Mouse (Mus musculus) cortical plate, adult 2 months (tissue): ENCODE results near the gene Mlxipl. TPM values are rescaled to one million over a fixed set of nuclear protein-coding genes. Genes with fewer than 3 reads are reported as not detected.
A peak's percentile ranks its signal among the peaks of the same experiment; 100 is the strongest.

Experiments
- H3K27ac ChIP-seq: fragments of 200-500 bp; 2 replicates; pipeline ENCODE4 v1.5.1; 2012; ENCODE audit warnings: low read length, control low read depth, inconsistent platforms; ENCODE audit not compliant: insufficient read depth
- H3K4me1 ChIP-seq: fragments of 200-500 bp; 2 replicates; pipeline ENCODE4 v1.6.1; 2011; ENCODE audit warnings: low read length; ENCODE audit not compliant: control insufficient read depth, insufficient read depth
- H3K4me3 ChIP-seq: fragments of 200-500 bp; 2 replicates; pipeline ENCODE4 v1.5.1; 2011; ENCODE audit warnings: mild to moderate bottlenecking, low read length, control low read depth; ENCODE audit not compliant: insufficient read depth
- CTCF ChIP-seq: fragments of 200-500 bp; IDR thresholded peaks from 2 replicates; pipeline ENCODE4 v1.5.1; 2011; ENCODE audit warnings: mild to moderate bottlenecking, control low read depth, low read length; ENCODE audit not compliant: insufficient read depth; ENCODE audit errors: extremely low read depth
- POLR2A ChIP-seq: fragments of 200-500 bp; IDR thresholded peaks from 2 replicates; pipeline ENCODE4 v1.6.1; 2011; ENCODE audit warnings: mild to moderate bottlenecking, low read length, control low read depth; ENCODE audit not compliant: insufficient read depth; ENCODE audit errors: extremely low read depth
- polyA plus RNA-seq: library from polyadenylated mRNA; depleted of rRNA; stranded (reverse); fragments of >200 nt; gene quantifications from 2 replicates; pipeline ENCODE4 v1.2.3, GENCODE M21; 2012

Gene Mlxipl
- polyA plus RNA-seq, 1 experiment = 4.2 TPM

DNA sequence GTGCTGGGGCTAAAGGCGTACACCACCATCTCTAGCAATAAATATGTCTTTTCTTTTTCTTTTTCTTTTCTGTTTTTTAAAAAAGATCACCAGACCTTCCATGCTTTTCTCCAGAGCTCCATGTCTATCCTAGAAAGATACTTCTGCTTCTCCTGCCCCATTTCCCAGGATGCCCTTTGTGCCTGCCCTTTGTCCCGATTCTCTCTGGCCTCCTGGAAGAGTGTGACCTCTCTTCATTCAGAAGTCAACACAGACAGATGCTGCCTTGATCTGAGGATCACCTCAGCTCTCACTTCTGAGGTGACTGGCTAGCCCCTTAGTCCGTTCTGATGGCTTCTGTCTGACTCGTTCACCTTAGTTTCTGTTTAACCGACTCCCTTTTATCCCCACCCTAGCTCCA is 9.2 kb upstream of the Mlxipl start:
- TF ChIP-seq CTCF = no peak
- TF ChIP-seq POLR2A = no peak
- Histone ChIP-seq H3K4me1 (no peaks in the 10 kb centered on the region), H3K27ac (no peak overlapping the region), H3K4me3 (no peak overlapping the region)

DNA sequence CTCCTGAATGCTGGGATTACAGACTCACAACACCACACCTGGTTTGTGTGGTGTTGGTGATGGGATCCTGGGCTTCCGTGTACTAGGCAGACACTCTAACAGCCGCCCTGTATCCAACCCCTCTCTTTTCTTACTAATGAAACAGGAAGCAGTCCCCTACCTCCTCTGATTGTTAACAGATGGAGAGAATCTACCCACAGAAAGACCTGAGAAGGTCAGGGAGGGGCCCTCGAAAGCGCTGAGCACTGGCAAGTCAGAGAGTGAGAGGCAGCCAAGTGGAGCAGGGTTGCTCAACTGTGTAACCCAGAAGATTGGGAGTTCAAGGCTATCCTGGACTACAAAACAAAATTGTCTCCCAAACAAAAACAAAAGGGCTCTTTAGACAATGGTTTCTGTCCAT is 2.8 kb upstream of the Mlxipl start:
- no peak overlapping the region for H3K4me3 ChIP-seq
- TF ChIP-seq POLR2A (no peak), CTCF (no peak)
- no peaks in the 10 kb centered on the region for H3K4me1 ChIP-seq
- no peak overlapping the region for H3K27ac ChIP-seq

DNA sequence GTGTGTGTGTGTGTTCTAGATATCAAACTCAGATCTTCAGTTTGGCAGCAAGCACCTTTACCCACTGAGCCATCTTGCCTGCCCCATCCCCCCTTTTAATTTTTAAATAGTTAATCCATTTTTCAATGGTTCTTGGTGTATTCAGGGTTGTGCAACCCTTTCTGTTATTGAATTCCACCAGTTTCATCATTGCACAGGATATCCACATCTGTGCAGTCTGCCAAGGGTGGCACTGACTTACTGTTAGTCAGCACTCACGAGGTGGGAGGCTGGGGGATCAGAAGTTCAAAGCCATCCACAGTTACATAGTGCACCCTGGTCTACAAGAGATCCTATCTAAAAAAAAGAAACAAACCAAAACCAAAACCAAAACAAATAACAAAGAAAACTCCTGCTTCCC is 11.3 kb downstream of the Mlxipl start:
- TF ChIP-seq CTCF (no peak), POLR2A (no peak)
- no peak overlapping the region for H3K27ac ChIP-seq
- H3K4me1 ChIP-seq = no peaks in the 10 kb centered on the region
- H3K4me3 ChIP-seq = no peak overlapping the region

DNA sequence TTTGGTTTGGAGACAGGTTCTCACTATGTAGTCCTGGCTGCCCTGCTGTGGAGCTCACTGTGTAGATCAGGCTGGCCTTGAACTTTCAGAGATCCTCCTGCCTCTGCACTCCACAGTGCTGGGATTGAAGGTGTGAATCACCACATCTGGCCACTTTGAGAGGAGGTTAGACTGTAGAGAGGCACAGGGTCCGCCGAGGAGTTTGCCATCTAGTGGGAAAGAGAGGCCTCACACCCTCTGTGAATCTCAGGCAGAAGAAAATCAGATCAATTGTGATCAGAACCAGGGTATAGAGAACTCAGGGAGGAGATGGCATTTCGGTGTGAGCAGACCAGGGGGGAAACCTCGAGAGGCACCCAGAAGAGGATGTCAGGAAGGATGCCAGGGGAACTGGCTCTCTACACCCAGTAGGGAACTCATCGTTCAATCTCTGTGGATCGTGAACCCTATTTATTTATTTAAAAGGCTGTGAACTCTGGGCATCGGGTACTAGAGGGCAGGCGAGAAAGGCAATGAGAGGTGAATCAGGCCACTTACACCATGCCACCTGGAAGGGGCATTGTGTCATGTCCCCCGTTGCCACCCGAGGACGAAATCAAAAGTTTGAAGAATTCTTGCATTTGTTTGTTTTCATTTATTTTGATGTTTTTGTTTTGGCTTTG is 14.4 kb downstream of the Mlxipl start:
- H3K27ac ChIP-seq = no peak overlapping the region
- H3K4me3 ChIP-seq = no peak overlapping the region
- no peak for TF ChIP-seq POLR2A
- peak; percentile 34 for TF ChIP-seq CTCF
- no peaks in the 10 kb centered on the region; the same call in 1 of the 2 replicates for H3K4me1 ChIP-seq

DNA sequence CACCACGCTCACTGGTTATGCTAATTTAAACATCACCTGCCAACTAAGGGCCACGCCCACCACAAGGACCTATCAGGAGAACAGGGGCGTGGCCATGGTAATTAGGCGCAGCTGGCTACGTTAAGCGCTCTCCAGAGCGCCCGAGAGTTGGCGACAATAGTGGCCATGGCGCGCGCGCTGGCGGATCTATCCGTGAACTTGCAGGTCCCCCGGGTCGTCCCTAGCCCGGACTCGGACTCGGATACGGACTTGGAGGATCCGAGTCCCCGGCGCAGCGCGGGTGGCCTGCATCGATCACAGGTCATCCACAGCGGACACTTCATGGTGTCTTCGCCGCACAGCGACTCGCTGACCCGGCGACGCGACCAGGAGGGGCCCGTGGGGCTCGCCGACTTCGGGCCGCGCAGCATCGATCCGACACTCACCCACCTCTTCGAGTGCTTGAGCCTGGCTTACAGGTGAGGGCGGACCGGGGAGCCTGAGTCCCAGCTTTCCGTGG is 17.1 kb downstream of the Mlxipl start:
- Histone ChIP-seq H3K4me1 (no peaks in the 10 kb centered on the region; the same call in 1 of the 2 replicates), H3K27ac (no peak overlapping the region), H3K4me3 (peak overlapping the region; percentile 12; the same call in 1 of the 2 replicates)
- TF ChIP-seq POLR2A (no peak; the same call in 1 of the 2 replicates), CTCF (no peak)

DNA sequence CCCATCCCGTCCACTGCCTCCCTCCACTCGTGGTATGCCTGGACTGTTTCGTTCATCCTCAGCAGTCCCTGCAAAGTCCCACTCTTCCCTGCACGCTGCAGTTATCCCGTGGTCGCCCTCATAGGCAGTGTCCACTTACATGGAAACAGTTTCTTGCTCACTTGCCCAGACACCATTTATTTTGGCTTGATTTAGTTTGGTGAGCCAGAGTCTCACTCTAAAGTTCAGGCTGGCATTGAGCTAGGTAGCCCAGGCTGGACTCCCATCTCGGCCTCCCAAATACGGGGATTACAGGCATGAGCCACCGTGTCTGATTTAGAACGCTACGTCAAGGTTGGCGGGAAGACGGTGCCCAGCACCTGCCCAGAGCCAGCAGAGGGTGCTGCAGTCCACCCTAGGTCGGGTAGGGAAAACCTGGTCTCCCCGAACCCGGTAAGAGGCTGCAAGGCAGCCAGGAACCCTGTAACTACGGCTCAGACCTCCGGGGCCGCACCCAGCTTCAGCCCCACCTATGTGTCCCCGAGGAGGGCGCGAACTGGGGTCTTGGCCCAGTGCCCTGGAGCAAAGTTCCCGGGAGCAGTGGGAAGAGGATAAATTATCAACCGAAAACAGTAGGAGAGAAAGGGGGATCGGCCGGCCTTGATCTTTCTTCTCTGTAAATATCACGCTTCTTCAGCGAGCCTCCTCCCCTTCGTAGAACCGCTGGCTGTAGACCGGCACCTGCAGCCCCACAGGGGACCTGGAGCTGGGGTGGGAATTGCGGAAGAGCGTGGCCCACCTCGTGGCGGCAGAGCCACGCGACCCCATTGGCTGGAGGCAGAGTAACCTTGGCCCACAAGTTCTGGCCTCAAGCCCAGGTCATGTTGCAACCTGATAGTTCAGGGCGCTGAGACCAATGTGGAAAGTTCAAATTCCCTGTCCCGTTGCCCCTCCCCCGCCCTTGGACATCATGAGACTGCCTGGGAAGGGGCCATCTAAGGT is 18.1 kb downstream of the Mlxipl start:
- Histone ChIP-seq H3K4me1 (no peaks in the 10 kb centered on the region; the same call in 1 of the 2 replicates), H3K4me3 (no peak overlapping the region; the same call in 1 of the 2 replicates), H3K27ac (no peak overlapping the region)
- TF ChIP-seq POLR2A (no peak), CTCF (peak; percentile 43; the same call in 1 of the 2 replicates)

DNA sequence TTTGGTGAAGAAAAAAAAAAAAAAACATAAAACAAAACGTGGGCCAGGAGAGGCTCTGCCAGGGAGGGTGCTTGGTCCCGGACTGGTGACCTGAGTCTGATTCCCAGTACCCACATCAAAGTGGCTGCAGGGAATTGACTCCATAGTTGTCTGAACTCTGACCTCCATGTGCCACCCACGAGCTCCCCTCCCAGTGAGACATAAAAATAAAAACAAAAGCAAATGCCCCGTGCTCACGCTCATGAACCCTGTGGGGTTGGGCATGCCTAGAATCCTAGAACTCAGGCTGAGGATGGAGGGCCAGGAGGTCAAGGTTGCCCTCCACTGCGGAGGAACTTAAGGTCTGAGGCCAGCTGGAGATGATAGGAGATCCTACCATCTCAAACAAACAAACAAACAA is 19.3 kb downstream of the Mlxipl start:
- Histone ChIP-seq H3K27ac (no peak overlapping the region), H3K4me1 (no peaks in the 10 kb centered on the region; the same call in 1 of the 2 replicates), H3K4me3 (no peak overlapping the region)
- TF ChIP-seq POLR2A = no peak
- no peak for TF ChIP-seq CTCF

DNA sequence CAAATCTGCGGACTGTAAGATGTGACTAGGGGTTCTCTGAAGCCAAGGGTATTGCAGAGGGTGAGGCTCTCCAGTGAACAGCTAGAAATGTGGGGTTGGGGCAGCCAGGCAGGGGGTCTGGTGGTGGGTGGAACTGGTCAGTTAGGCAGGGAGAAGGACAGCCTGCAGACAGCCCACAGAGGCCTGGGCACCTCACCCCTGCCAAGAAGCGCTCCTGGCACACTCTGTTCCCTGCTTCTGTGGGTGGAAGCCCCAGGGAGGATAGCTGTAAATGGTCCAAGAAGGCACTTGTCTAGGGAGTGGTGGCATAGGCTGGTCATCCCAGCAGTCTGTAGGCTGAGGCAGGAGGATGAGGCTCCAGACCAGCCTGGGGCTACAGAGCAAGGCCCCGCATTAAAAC is 19.7 kb downstream of the Mlxipl start:
- H3K27ac ChIP-seq = no peak overlapping the region
- TF ChIP-seq POLR2A (no peak), CTCF (no peak)
- H3K4me3 ChIP-seq = no peak overlapping the region
- H3K4me1 ChIP-seq = no peaks in the 10 kb centered on the region; the same call in 1 of the 2 replicates

DNA sequence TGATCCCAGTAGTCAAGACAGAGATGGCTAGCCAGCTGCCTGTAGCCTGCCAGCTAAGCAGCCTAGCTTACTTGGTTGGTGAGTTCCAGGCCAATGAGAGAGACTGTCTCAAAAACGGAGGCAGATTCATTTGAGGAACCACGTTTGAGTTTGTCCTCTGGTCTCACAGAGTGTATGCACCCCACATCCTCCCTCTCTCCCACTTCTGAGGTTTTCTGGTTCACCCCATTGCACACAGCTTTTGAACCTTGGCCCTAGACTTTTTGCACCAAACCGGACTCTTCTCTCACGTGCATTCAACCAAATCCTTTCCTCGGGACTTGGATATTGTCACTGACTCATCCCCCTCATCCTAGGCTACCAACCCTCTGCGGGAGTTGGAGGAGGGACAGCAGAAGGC is 20.3 kb downstream of the Mlxipl start:
- H3K4me3 ChIP-seq = no peak overlapping the region
- H3K4me1 ChIP-seq = no peaks in the 10 kb centered on the region; the same call in 1 of the 2 replicates
- TF ChIP-seq POLR2A (no peak), CTCF (no peak)
- H3K27ac ChIP-seq = no peak overlapping the region

DNA sequence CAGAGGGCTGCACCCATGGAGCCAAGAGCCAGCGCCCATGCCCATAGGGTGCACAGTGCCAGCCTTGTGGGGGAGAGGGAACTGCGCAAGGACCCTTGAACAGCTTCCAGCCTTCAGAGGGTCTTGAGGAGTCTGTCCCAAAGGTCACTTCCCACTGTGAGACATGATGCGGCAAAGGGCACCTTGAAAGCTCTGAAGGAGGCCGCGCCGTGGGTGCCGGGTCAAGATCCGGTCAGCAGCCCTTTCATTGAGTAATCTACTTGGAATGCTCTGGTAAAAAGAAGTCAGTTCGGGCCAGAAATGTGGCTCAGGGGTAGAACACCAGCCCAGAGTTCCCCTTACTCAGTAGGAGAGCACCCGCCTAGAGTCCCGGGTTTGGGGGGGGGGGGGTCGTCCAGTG is 24.1 kb downstream of the Mlxipl start:
- Histone ChIP-seq H3K4me3 (no peak overlapping the region), H3K27ac (no peak overlapping the region), H3K4me1 (no peaks in the 10 kb centered on the region)
- no peak for TF ChIP-seq POLR2A
- no peak for TF ChIP-seq CTCF
